Mouse (Mus musculus): ENCODE results near the gene Pmvk. TPM values are rescaled to one million over a fixed set of nuclear protein-coding genes. Genes with fewer than 3 reads are reported as not detected.
A peak's percentile ranks its signal among the peaks of the same experiment; 100 is the strongest.

Pmvk gene
- polyA plus RNA-seq, 1 experiment from 2014 or later = 49.7 TPM

- no peak overlapping the region for H3K9ac ChIP-seq (ENCODE audit: low read length)
- 97% methylated on average over 2 of the region's 2 CpGs for WGBS
- DNase-seq (ENCODE audit: low spot score) (peak; percentile 36), ATAC-seq (ENCODE audit: low FRiP score, low TSS enrichment) (no peak)
- H3K4me2 ChIP-seq (replicated peaks; ENCODE audit: low read depth) = no peak overlapping the region
- H3K36me3 ChIP-seq (ENCODE audit: control insufficient read depth, insufficient read depth, low read length) = no peaks in the 10 kb centered on the region
- no peaks in the 10 kb centered on the region for H3K4me1 ChIP-seq (replicated peaks; ENCODE audit: control insufficient read depth, insufficient read depth)
- no peaks in the 10 kb centered on the region for H3K27me3 ChIP-seq (ENCODE audit: control insufficient read depth, insufficient read depth, low read length)
- no peak overlapping the region for H3K4me3 ChIP-seq (ENCODE audit: low read depth, low read length)
- no peak overlapping the region for H3K27ac ChIP-seq (replicated peaks)
- no peaks in the 10 kb centered on the region for H3K9me3 ChIP-seq (ENCODE audit: control insufficient read depth, low read length)
- TF ChIP-seq CTCF (IDR thresholded peaks at IDR 0.05; ENCODE audit: low read depth) (peak; percentile 76), EP300 (optimal IDR thresholded peaks at IDR 0.05) (no peak)
Measured at GRCm38 (mm10) chr3:89512225-89512624, 57.9 kb downstream of the Pmvk start.

GRCm38 (mm10) chr3:89515444-89515843 is 61.1 kb downstream of the Pmvk start:
- ATAC-seq (ENCODE audit: low FRiP score, low TSS enrichment) (no peak), DNase-seq (ENCODE audit: low spot score) (no peak)
- Histone ChIP-seq H3K4me2 (replicated peaks; ENCODE audit: low read depth) (no peak overlapping the region), H3K9me3 (ENCODE audit: control insufficient read depth, low read length) (no peaks in the 10 kb centered on the region), H3K4me1 (replicated peaks; ENCODE audit: control insufficient read depth, insufficient read depth) (no peaks in the 10 kb centered on the region), H3K36me3 (ENCODE audit: control insufficient read depth, insufficient read depth, low read length) (no peaks in the 10 kb centered on the region), H3K27ac (replicated peaks) (no peak overlapping the region), H3K27me3 (ENCODE audit: control insufficient read depth, insufficient read depth, low read length) (no peaks in the 10 kb centered on the region), H3K4me3 (ENCODE audit: low read depth, low read length) (no peak overlapping the region), H3K9ac (ENCODE audit: low read length) (no peak overlapping the region)
- 55% methylated on average over 11 of the region's 11 CpGs for WGBS
- no peak for TF ChIP-seq CTCF (IDR thresholded peaks at IDR 0.05; ENCODE audit: low read depth)
- TF ChIP-seq EP300 (optimal IDR thresholded peaks at IDR 0.05) = no peak

GRCm38 (mm10) chr3:89516321-89516720 is 62.0 kb downstream of the Pmvk start:
- H3K4me2 ChIP-seq (replicated peaks; ENCODE audit: low read depth) = no peak overlapping the region
- H3K9me3 ChIP-seq (ENCODE audit: control insufficient read depth, low read length) = no peaks in the 10 kb centered on the region
- H3K4me1 ChIP-seq (replicated peaks; ENCODE audit: control insufficient read depth, insufficient read depth) = 0 out of 2 replicates have a peak, but pooled peaks cover 2% of the 10 kb centered on the region
- H3K27me3 ChIP-seq (ENCODE audit: control insufficient read depth, insufficient read depth, low read length) = no peaks in the 10 kb centered on the region
- WGBS = 91% methylated on average over 5 of the region's 5 CpGs
- ATAC-seq (ENCODE audit: low FRiP score, low TSS enrichment) = no peak
- TF ChIP-seq EP300 (optimal IDR thresholded peaks at IDR 0.05) (no peak), CTCF (IDR thresholded peaks at IDR 0.05; ENCODE audit: low read depth) (peak; percentile 54)
- DNase-seq (ENCODE audit: low spot score) = no peak
- no peak overlapping the region for H3K9ac ChIP-seq (ENCODE audit: low read length)
- no peak overlapping the region for H3K27ac ChIP-seq (replicated peaks)
- no peak overlapping the region for H3K4me3 ChIP-seq (ENCODE audit: low read depth, low read length)
- no peaks in the 10 kb centered on the region for H3K36me3 ChIP-seq (ENCODE audit: control insufficient read depth, insufficient read depth, low read length)

Other genes starting within 250 kb of the Pmvk start
- 25.5 and 31.1 TPM in 2 replicates for gene Thbs3, start 239.4 kb upstream of the Pmvk start, polyA plus RNA-seq (2015; fragmentation: Nextera tagmentation; extraction: Ambion mirVana)
- gene Mtx1, start 227.5 kb upstream of the Pmvk start, polyA plus RNA-seq (2015; fragmentation: Nextera tagmentation; extraction: Ambion mirVana) = 129 and 133 TPM in 2 replicates
- 212 and 255 TPM in 2 replicates for gene Muc1, start 225.5 kb upstream of the Pmvk start, polyA plus RNA-seq (2015; fragmentation: Nextera tagmentation; extraction: Ambion mirVana)
- gene Krtcap2, start 208.6 kb upstream of the Pmvk start, polyA plus RNA-seq (2015; fragmentation: Nextera tagmentation; extraction: Ambion mirVana) = 266 and 314 TPM in 2 replicates
- 2.7 and 3.3 TPM in 2 replicates for gene Trim46, start 208.2 kb upstream of the Pmvk start, polyA plus RNA-seq (2015; fragmentation: Nextera tagmentation; extraction: Ambion mirVana)
- 140 and 152 TPM in 2 replicates for gene Dpm3, start 195.2 kb upstream of the Pmvk start, polyA plus RNA-seq (2015; fragmentation: Nextera tagmentation; extraction: Ambion mirVana)
- gene Slc50a1, start 184.0 kb upstream of the Pmvk start, polyA plus RNA-seq (2015; fragmentation: Nextera tagmentation; extraction: Ambion mirVana) = 107 and 113 TPM in 2 replicates
- gene Efna1, start 173.4 kb upstream of the Pmvk start, polyA plus RNA-seq (2015; fragmentation: Nextera tagmentation; extraction: Ambion mirVana) = 34.8 and 36.6 TPM in 2 replicates
- 25.8 and 29.2 TPM in 2 replicates for gene Efna3, start 131.6 kb upstream of the Pmvk start, polyA plus RNA-seq (2015; fragmentation: Nextera tagmentation; extraction: Ambion mirVana)
- 8.9 and 11.7 TPM in 2 replicates for gene Efna4, start 116.5 kb upstream of the Pmvk start, polyA plus RNA-seq (2015; fragmentation: Nextera tagmentation; extraction: Ambion mirVana)
- gene Adam15, start 104.5 kb upstream of the Pmvk start, polyA plus RNA-seq (2015; fragmentation: Nextera tagmentation; extraction: Ambion mirVana) = 43.0 and 44.8 TPM in 2 replicates
- 0.33 and 0.41 TPM in 2 replicates for gene Dcst2, start 92.6 kb upstream of the Pmvk start, polyA plus RNA-seq (2015; fragmentation: Nextera tagmentation; extraction: Ambion mirVana)
- 0.29 and 0.36 TPM in 2 replicates for gene Dcst1, start 89.3 kb upstream of the Pmvk start, polyA plus RNA-seq (2015; fragmentation: Nextera tagmentation; extraction: Ambion mirVana)
- gene Zbtb7b, start 59.8 kb upstream of the Pmvk start, polyA plus RNA-seq (2015; fragmentation: Nextera tagmentation; extraction: Ambion mirVana) = 7.9 and 9.1 TPM in 2 replicates
- not detected in 2 replicates for gene Lenep, start 51.7 kb upstream of the Pmvk start, polyA plus RNA-seq (2015; fragmentation: Nextera tagmentation; extraction: Ambion mirVana)
- gene Flad1, start 42.7 kb upstream of the Pmvk start, polyA plus RNA-seq (2015; fragmentation: Nextera tagmentation; extraction: Ambion mirVana) = 20.9 and 22.6 TPM in 2 replicates
- gene Cks1b, start 36.2 kb upstream of the Pmvk start, polyA plus RNA-seq (2015; fragmentation: Nextera tagmentation; extraction: Ambion mirVana) = 158 and 179 TPM in 2 replicates
- gene Shc1, start 36.1 kb upstream of the Pmvk start, polyA plus RNA-seq (2015; fragmentation: Nextera tagmentation; extraction: Ambion mirVana) = 42.6 and 49.0 TPM in 2 replicates
- gene Pygo2, start 24.3 kb upstream of the Pmvk start, polyA plus RNA-seq (2015; fragmentation: Nextera tagmentation; extraction: Ambion mirVana) = 18.0 and 21.3 TPM in 2 replicates
- gene Pbxip1, start 17.8 kb upstream of the Pmvk start, polyA plus RNA-seq (2015; fragmentation: Nextera tagmentation; extraction: Ambion mirVana) = 48.4 and 48.6 TPM in 2 replicates
- gene Kcnn3, start 65.6 kb downstream of the Pmvk start, polyA plus RNA-seq (2015; fragmentation: Nextera tagmentation; extraction: Ambion mirVana) = 4.5 and 5.3 TPM in 2 replicates